Mouse (Mus musculus) olfactory bulb, adult 2 months (tissue): Measurements from ENCODE around the gene Ino80d. TPM values are rescaled to one million over a fixed set of nuclear protein-coding genes. Genes with fewer than 3 reads are reported as not detected.
A peak's percentile ranks its signal among the peaks of the same experiment; 100 is the strongest.

Experiments
- H3K27ac ChIP-seq: fragments of 200-500 bp; 2 replicates; pipeline ENCODE4 v1.5.1; 2012; ENCODE audit warnings: low read depth, low read length; ENCODE audit not compliant: insufficient read depth
- H3K4me1 ChIP-seq: fragments of 200-500 bp; 2 replicates; pipeline ENCODE4 v1.6.1; 2012; ENCODE audit warnings: low read length; ENCODE audit not compliant: control insufficient read depth, insufficient read depth
- H3K4me3 ChIP-seq: fragments of 200-500 bp; 2 replicates; pipeline ENCODE4 v1.5.1; 2012; ENCODE audit warnings: mild to moderate bottlenecking, low read depth, low read length, moderate library complexity; ENCODE audit not compliant: insufficient read depth
- CTCF ChIP-seq: fragments of 200-500 bp; IDR thresholded peaks from 2 replicates; pipeline ENCODE4 v1.5.1; 2012; ENCODE audit warnings: low read depth, mild to moderate bottlenecking, low read length, moderate library complexity; ENCODE audit not compliant: insufficient read depth
- POLR2A ChIP-seq: fragments of 200-500 bp; IDR thresholded peaks from 2 replicates; pipeline ENCODE4 v1.6.1; 2012; ENCODE audit warnings: mild to moderate bottlenecking, low read depth, low read length, moderate library complexity; ENCODE audit not compliant: insufficient read depth
- WGBS: fragments of 180-500 bp; shearing (Covaris S2); methylation state at CpG from one replicate; pipeline ENCODE4 v1.1.7; 2018; 5-methylcytosine and 5-hydroxymethylcytosine counted together
- polyA plus RNA-seq: library from polyadenylated mRNA; stranded (reverse); fragments of >200 nt; gene quantifications from 2 replicates; pipeline ENCODE4 v1.2.4, GENCODE M21; 2012; ENCODE audit warnings: low replicate concordance; ENCODE audit not compliant: missing spikeins, insufficient read depth, insufficient read length

Ino80d gene
- polyA plus RNA-seq, 1 experiment = not detected

GRCm38 (mm10) chr1:62950526-62950925 lies 163.9 kb downstream of the Ino80d start:
- Histone ChIP-seq H3K27ac (no peak overlapping the region), H3K4me3 (no peak overlapping the region), H3K4me1 (peaks cover 3% of the 10 kb centered on the region; the same call in 1 of the 2 replicates)
- no peak for TF ChIP-seq POLR2A
- no peak for TF ChIP-seq CTCF
- 94% methylated on average over 9 of the region's 9 CpGs for WGBS

- H3K4me3 ChIP-seq = no peak overlapping the region
- TF ChIP-seq CTCF = no peak
- no peak for TF ChIP-seq POLR2A
- no peak overlapping the region for H3K27ac ChIP-seq
- peaks cover 3% of the 10 kb centered on the region; the same call in 1 of the 2 replicates for H3K4me1 ChIP-seq
These were observed 166.7 kb downstream of the Ino80d start for GRCm38 (mm10) chr1:62947807-62948206.

GRCm38 (mm10) chr1:62946987-62947386 lies 167.5 kb downstream of the Ino80d start:
- 74% methylated on average over 5 of the region's 5 CpGs for WGBS
- Histone ChIP-seq H3K4me3 (no peak overlapping the region), H3K4me1 (peaks cover 3% of the 10 kb centered on the region; the same call in 1 of the 2 replicates), H3K27ac (no peak overlapping the region)
- no peak for TF ChIP-seq POLR2A
- no peak for TF ChIP-seq CTCF

GRCm38 (mm10) chr1:62934752-62935329 lies 179.6 kb downstream of the Ino80d start:
- peaks cover 9% of the 10 kb centered on the region for H3K4me1 ChIP-seq
- WGBS = 54% methylated on average over 10 of the region's 10 CpGs
- no peak overlapping the region for H3K4me3 ChIP-seq
- TF ChIP-seq POLR2A (no peak), CTCF (no peak)
- no peak overlapping the region for H3K27ac ChIP-seq

GRCm38 (mm10) chr1:62934100-62934513 lies 180.4 kb downstream of the Ino80d start:
- H3K4me3 ChIP-seq = no peak overlapping the region

GRCm38 (mm10) chr1:62933288-62934099 lies 181.0 kb downstream of the Ino80d start:
- TF ChIP-seq CTCF (no peak), POLR2A (no peak)
- no peak overlapping the region for H3K4me3 ChIP-seq
- H3K27ac ChIP-seq = no peak overlapping the region
- WGBS = 79% methylated on average over 15 of the region's 15 CpGs
- H3K4me1 ChIP-seq = peaks cover 9% of the 10 kb centered on the region

More at GRCm38 (mm10) chr1:62934100-62934513, 180.4 kb downstream of the Ino80d start:
- H3K4me1 ChIP-seq = peaks cover 9% of the 10 kb centered on the region
- no peak overlapping the region for H3K27ac ChIP-seq
- WGBS = 20% methylated on average over 9 of the region's 9 CpGs
- TF ChIP-seq POLR2A = no peak
- no peak for TF ChIP-seq CTCF

GRCm38 (mm10) chr1:62929477-62929876 lies 185.0 kb downstream of the Ino80d start:
- peaks cover 13% of the 10 kb centered on the region for H3K4me1 ChIP-seq
- no peak overlapping the region for H3K27ac ChIP-seq
- 17% methylated on average over 8 of the region's 8 CpGs for WGBS
- H3K4me3 ChIP-seq = no peak overlapping the region
- TF ChIP-seq CTCF (peak; percentile 65), POLR2A (no peak)

- H3K4me3 ChIP-seq = no peak overlapping the region
- peaks cover 3% of the 10 kb centered on the region; the same call in 1 of the 2 replicates for H3K4me1 ChIP-seq
- 92% methylated on average over 6 of the region's 6 CpGs for WGBS
- TF ChIP-seq POLR2A (no peak), CTCF (no peak)
- H3K27ac ChIP-seq = no peak overlapping the region
These were observed 195.2 kb downstream of the Ino80d start for GRCm38 (mm10) chr1:62919219-62919618.

GRCm38 (mm10) chr1:62916609-62917008 lies 197.9 kb downstream of the Ino80d start:
- H3K4me1 ChIP-seq = peaks cover 5% of the 10 kb centered on the region; the same call in 1 of the 2 replicates
- TF ChIP-seq CTCF = no peak
- TF ChIP-seq POLR2A = no peak
- 77% methylated on average over 9 of the region's 9 CpGs for WGBS
- no peak overlapping the region for H3K27ac ChIP-seq
- no peak overlapping the region for H3K4me3 ChIP-seq
